Mouse (Mus musculus) lung, embryonic 16.5 days (tissue): ENCODE results near the gene Gast. TPM values are rescaled to one million over a fixed set of nuclear protein-coding genes. Genes with fewer than 3 reads are reported as not detected.
"Not testable (repeated sequence)": the region's sequence is repeated elsewhere in the genome, so short reads cannot be mapped to it uniquely, and the experiment has no call there.

Experiments used
- ATAC-seq: fragments of 200-750 bp; cut with Nextera tagmentation; 2 replicates; pipeline ENCODE4 v1.8.0; 2017; ENCODE audit warnings: low read depth, mild to moderate bottlenecking, moderate library complexity
- H3K27ac ChIP-seq: fragments of 300-500 bp; sonication (generic); 2 replicates; pipeline ENCODE4 v1.5.1; 2014; ENCODE audit warnings: mild to moderate bottlenecking, control low read depth, low read length
- H3K27me3 ChIP-seq: fragments of 300-500 bp; sonication (generic); 2 replicates; pipeline ENCODE4 v1.6.1; 2014; ENCODE audit warnings: low read depth, low read length, mixed read lengths; ENCODE audit not compliant: control insufficient read depth, insufficient read depth
- H3K36me3 ChIP-seq: fragments of 300-500 bp; sonication (generic); 2 replicates; pipeline ENCODE4 v1.6.1; 2014; ENCODE audit warnings: low read length; ENCODE audit not compliant: control insufficient read depth, insufficient read depth
- H3K4me1 ChIP-seq: fragments of 300-500 bp; sonication (generic); replicated peaks from 2 replicates; pipeline ENCODE4 v1.6.1; 2014; ENCODE audit warnings: low read length, mixed read lengths; ENCODE audit not compliant: control insufficient read depth, insufficient read depth
- H3K4me2 ChIP-seq: fragments of 300-500 bp; sonication (generic); 2 replicates; pipeline ENCODE4 v1.6.1; 2014; ENCODE audit warnings: low read depth, low read length, control low read depth
- H3K4me3 ChIP-seq: fragments of 300-500 bp; sonication (generic); 2 replicates; pipeline ENCODE4 v1.5.1; 2014; ENCODE audit warnings: mild to moderate bottlenecking, low read length, control low read depth
- H3K9ac ChIP-seq: fragments of 300-500 bp; sonication (generic); 2 replicates; pipeline ENCODE4 v1.6.1; 2014; ENCODE audit warnings: low read length, control low read depth
- H3K9me3 ChIP-seq: fragments of 300-500 bp; sonication (generic); 2 replicates; pipeline ENCODE4 v1.6.1; 2016; ENCODE audit warnings: low read length; ENCODE audit not compliant: control insufficient read depth
- WGBS: fragments of 180-500 bp; shearing (Covaris S2); extraction: QIAGEN DNeasy Blood & Tissue Kit; methylation state at CpG from one replicate; pipeline ENCODE4 v1.1.7; 2014; 5-methylcytosine and 5-hydroxymethylcytosine counted together
- polyA plus RNA-seq: library from polyadenylated mRNA; unstranded; fragments of >200 nt; fragmentation: Nextera tagmentation; extraction: Ambion mirVana; gene quantifications from 2 replicates; pipeline ENCODE4 v1.2.1, GENCODE M21; 2015

Gast gene
- polyA plus RNA-seq, 1 experiment from 2014 or later: not detected

DNA sequence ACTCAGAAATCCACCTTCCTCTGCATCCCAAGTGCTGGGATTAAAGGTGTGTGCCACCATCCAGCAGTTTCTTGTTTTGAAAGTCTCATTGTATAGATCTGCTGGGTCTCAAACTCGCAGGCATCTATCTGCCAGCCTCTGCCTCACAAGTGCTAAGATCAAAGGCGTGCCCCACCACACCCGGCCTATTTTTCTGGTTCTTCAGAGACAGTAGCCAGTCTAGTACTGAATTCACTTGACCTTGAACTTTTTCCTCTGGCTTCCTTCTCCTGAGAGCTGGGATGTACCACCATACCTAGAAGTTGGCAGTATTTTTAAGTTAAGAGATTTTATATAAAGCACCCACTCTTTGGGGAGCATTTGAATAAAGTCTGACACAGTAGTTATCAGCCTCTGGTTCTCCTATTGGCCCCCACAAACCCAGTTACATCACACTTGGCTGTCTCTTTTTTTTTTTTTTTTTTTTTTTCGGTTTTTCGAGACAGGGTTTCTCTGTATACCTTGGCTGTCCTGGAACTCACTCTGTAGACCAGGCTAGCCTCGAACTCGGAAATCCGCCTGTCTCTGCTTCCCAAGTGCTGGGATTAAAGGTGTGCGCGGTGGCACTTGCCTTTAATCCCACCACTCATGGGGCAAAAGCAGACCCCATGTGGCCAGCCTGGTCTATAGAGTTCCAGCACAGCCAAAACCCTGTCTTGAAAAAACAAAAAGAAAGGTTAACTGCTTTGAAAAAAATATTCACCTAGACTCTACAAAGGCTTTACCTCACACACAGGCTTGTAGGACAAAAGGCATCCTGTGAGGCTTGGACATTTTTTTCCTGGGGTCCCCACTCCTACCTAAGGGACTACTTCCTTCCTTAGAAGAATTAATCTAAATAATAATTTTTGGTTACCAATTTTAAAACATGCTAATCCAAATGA lies 15.4 kb upstream of the Gast start:
- Histone ChIP-seq H3K27me3 (no peaks in the 10 kb centered on the region), H3K9me3 (no peaks in the 10 kb centered on the region), H3K4me3 (peak overlapping the region; percentile 54), H3K36me3 (peaks cover 15% of the 10 kb centered on the region), H3K4me1 (peaks cover 4% of the 10 kb centered on the region; the same call in 1 of the 2 replicates), H3K4me2 (peak overlapping the region; percentile 78), H3K27ac (peak overlapping the region; percentile 65; the same call in 1 of the 2 replicates), H3K9ac (peak overlapping the region; percentile 66)
- no peak for ATAC-seq
- WGBS: 83% methylated on average over 10 of the region's 10 CpGs

DNA sequence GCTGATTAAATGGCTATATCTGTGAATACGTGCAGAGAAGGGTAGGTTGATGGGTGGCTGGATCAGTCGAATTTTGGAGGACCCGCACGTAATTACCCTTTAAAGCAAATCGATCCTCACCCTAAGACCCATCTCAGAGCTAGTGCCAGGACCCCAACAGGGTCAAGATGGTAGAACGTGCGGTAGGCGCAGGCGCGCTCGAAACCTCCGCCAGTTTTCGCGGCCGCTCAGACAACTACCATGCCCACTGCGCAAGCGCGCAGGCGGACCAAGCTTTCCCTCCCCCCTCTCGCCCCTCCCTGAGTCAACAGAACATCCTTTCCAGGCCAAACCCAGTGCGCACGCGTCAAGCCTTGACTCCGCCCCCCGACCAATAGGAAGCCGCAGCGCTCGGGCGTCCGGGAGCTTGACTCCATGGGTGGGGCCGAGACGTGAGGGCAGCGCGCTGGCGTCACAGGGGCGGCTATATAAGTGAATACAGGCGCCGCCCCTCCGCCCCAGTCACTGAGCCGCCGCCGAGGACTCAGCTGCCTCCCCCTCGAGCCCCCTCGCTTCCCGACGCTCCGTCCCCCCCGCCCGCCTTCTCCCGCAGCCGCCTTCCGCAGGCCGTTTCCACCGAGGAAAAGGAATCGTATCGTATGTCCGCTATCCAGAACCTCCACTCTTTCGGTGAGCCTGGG lies 14.6 kb upstream of the Gast start, which contains the start of gene Eif1:
TSS of gene Eif1 (plus strand) at position 394 of the 680 bp plus-strand sequence.
- Histone ChIP-seq H3K4me1 (peaks cover 4% of the 10 kb centered on the region; the same call in 1 of the 2 replicates), H3K27ac (peak within 1 kb of the TSS; percentile 99), H3K9me3 (no peaks in the 10 kb centered on the region), H3K4me3 (peak within 1 kb of the TSS; percentile 76), H3K9ac (peak within 1 kb of the TSS; percentile 96), H3K27me3 (no peaks in the 10 kb centered on the region), H3K36me3 (peaks cover 15% of the 10 kb centered on the region), H3K4me2 (peak within 1 kb of the TSS; percentile 84)
- under 1% methylated on average over 38 of the region's 58 CpGs for WGBS
- peak; percentile 96 for ATAC-seq

DNA sequence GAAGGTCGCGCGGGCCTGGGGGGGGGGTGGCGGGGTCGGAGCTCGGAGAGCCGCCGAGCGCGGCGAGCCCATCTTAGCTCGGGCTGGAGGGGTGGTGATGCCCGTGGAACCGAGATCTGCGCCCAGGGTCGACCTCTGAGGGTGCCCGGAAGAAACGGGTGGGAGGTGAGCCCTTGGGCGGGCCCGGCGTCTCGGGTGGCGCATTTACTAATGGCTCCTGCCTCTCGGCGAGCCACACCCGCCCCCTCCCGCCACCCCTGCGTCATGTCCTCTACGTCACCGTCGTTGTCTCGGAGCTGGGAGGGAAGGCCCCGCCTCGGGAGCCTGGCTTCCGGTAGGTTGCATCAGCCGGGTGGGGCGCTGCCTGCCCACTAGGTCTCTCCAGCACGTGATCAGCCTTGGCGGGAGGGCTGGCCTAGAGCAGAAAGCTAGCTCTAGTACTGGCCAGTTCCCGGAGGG lies 14.0 kb upstream of the Gast start:
- H3K9me3 ChIP-seq: no peaks in the 10 kb centered on the region
- no peaks in the 10 kb centered on the region for H3K27me3 ChIP-seq
- H3K36me3 ChIP-seq: peaks cover 15% of the 10 kb centered on the region
- peak overlapping the region; percentile 99 for H3K27ac ChIP-seq
- peak; percentile 91 for ATAC-seq
- peak overlapping the region; percentile 96 for H3K9ac ChIP-seq
- under 1% methylated on average over 34 of the region's 40 CpGs for WGBS
- H3K4me3 ChIP-seq: peak overlapping the region; percentile 76
- peak overlapping the region; percentile 84 for H3K4me2 ChIP-seq
- H3K4me1 ChIP-seq: peaks cover 4% of the 10 kb centered on the region; the same call in 1 of the 2 replicates

DNA sequence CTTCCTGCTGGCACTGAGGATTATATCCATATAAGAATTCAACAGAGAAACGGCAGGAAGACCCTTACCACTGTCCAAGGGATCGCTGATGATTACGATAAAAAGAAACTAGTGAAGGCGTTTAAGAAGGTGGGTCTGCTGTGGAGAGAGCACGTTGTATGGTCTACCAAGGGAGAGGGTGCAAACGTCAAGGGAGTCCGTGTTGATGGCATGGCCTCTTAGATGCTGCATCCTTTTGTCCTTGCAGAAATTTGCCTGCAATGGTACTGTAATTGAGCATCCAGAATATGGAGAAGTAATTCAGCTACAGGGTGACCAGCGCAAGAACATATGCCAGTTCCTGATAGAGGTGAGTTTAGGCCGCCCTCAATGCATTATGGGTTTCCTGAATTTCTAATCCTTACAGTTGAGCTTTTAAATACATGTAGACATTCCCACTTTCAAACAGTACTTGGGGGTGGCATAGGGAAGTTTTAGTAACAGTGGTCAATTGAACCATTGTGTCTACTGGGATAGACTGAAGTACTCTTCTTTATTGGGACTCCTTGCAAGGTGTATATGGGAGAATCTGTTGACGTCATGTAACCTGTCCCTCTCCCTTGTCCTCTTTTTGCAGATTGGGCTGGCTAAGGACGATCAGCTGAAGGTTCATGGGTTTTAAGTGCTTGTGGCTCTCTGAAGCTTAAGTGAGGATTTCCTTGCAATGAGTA lies 13.4 kb upstream of the Gast start:
- Histone ChIP-seq H3K36me3 (peaks cover 15% of the 10 kb centered on the region), H3K4me3 (peak overlapping the region; percentile 76), H3K27ac (peak overlapping the region; percentile 58; the same call in 1 of the 2 replicates), H3K4me2 (peak overlapping the region; percentile 84), H3K9ac (peak overlapping the region; percentile 96)
- H3K9me3 ChIP-seq, H3K27me3 ChIP-seq, ATAC-seq, H3K4me1 ChIP-seq: not testable (repeated sequence)
- 11% methylated on average over 11 of the region's 11 CpGs for WGBS

DNA sequence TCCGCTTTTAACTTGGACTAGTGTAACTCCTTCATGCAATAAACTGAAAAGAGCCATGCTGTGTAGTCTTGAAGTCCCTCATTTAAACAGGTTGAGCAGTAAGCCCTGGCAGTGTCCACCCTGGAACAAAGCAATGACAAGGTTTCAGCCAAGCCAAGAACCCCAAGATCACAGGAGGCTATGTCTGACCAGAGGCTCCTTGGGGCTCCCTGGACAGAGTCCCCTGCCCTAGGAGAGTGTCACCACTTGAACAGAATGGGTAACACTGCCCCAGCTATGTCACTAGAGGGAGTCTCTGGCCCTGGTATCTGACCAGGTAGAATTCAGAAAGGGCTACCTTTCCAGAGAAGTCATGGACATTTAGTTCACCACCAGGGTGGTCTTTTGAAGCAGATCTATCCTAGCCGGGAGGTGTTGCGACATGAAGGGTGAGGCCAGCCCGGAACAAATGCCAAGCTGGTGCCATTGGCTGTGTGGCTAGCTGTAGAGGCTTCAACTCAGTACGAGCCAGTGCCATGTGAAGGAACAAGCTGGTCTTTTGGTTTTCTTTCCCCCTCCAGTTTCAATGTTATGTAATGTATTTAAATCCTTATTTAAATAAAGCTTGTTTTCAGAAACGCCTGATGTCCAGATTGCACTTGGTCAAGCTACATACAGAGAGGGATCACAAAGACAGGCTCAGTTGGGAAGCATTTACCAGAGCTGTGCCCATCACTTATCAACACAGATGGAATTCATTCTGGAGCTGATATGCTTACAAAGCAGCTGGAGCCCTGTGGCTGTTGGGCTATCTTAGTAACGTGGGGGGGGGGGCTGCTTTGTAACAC lies 12.5 kb upstream of the Gast start:
- H3K27ac ChIP-seq, H3K9me3 ChIP-seq, H3K4me2 ChIP-seq, ATAC-seq, H3K4me3 ChIP-seq, H3K4me1 ChIP-seq, H3K27me3 ChIP-seq, H3K9ac ChIP-seq: not testable (repeated sequence)
- H3K36me3 ChIP-seq: peaks cover 15% of the 10 kb centered on the region
- WGBS: 69% methylated on average over 7 of the region's 7 CpGs

DNA sequence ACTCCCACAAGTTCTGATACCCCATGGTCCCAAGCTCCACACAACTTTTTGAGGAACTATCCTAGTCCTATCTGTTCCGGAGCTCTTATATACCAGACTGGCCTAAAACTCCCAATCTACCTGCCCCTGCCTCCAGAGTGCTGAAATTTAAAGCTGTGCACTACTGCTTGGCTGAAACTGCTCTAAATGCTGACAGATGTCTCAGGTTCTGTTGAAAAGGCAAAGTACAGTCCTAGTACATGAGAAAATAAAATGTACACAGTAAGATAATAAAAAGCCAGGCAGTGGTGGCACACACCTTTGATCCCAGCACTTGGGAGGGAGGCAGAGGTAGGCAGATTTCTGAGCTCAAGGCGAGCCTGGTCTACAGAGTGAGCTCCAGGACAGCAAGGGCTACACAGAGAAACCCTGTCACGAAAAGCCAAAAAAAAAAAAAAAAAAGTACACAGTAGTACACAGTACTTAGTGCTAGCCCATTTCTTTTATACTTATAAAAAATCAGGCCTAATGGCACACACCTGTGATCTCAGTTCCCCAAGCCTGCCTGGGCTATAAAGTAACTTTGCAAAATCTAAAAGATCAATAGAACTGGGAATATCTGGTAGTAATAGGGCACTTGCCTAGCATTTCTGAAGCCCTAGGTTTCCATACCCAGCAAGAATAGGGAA lies 11.5 kb upstream of the Gast start:
- Histone ChIP-seq H3K9ac (no peak overlapping the region), H3K27me3 (no peaks in the 10 kb centered on the region), H3K4me2 (no peak overlapping the region), H3K4me1 (peaks cover 4% of the 10 kb centered on the region; the same call in 1 of the 2 replicates), H3K9me3 (no peaks in the 10 kb centered on the region), H3K27ac (no peak overlapping the region), H3K4me3 (no peak overlapping the region), H3K36me3 (peaks cover 15% of the 10 kb centered on the region)
- no peak for ATAC-seq
- 66% methylated on average over 3 of the region's 3 CpGs for WGBS

DNA sequence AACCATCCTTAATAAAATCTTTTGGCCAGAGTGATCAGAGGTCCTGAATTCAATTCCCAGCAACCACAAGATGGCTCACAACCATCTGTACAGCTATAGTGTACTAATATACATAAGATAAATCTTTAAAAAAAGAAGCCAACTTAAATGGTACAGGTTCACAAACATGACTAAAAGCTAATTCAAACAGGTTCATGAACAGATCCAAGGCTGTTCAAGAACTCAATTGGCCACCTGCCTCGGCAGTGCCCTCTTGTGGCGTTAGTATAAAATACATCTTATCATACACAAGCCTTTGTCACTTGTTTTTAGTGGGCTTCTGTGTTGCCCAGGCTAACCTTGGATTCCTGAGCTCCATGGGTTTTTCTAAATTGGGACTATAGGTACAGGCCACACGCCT lies 10.6 kb upstream of the Gast start:
- Histone ChIP-seq H3K4me3 (no peak overlapping the region), H3K9ac (no peak overlapping the region), H3K4me2 (no peak overlapping the region), H3K36me3 (peaks cover 15% of the 10 kb centered on the region), H3K27ac (no peak overlapping the region), H3K4me1 (peaks cover 4% of the 10 kb centered on the region; the same call in 1 of the 2 replicates), H3K27me3 (no peaks in the 10 kb centered on the region), H3K9me3 (no peaks in the 10 kb centered on the region)
- WGBS: 20% methylated on average over 3 of the region's 3 CpGs
- ATAC-seq: no peak

DNA sequence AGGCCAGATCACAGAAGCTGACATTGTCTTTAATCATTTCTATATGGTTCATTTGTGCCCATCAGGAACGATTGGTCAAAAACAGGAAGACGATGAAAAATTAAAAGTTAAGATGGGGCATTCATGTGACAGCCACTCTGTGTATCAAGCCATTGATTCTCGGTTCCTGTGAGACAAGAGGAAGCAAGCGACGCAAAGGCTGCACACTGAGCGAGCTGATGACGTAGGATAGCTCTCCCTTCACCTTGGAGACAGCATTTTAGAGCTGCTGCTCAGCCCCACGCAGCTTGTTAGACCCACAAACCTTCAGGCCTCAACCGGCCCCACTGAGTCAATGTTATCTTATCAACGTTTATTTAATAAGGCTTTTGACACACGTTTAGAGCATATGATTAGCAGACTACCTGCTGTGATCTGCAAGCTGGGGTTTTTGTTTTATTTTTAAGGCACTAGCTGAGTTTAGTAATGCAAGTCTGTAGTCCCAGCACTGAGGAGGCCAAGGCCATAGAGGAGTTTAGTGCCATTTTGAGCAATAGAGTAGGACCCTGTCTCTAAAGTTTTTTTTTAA lies 9.1 kb upstream of the Gast start:
- H3K4me2 ChIP-seq: no peak overlapping the region
- H3K9me3 ChIP-seq: no peaks in the 10 kb centered on the region
- H3K36me3 ChIP-seq: peaks cover 15% of the 10 kb centered on the region
- H3K4me1 ChIP-seq: peaks cover 4% of the 10 kb centered on the region; the same call in 1 of the 2 replicates
- 61% methylated on average over 11 of the region's 11 CpGs for WGBS
- no peak for ATAC-seq
- H3K9ac ChIP-seq: no peak overlapping the region
- no peak overlapping the region for H3K4me3 ChIP-seq
- no peak overlapping the region for H3K27ac ChIP-seq
- H3K27me3 ChIP-seq: no peaks in the 10 kb centered on the region
